Mouse (Mus musculus): ENCODE measurements at regions not wholly inside any gene's neighbourhood (a gene's known extent, or its start where the extent isn't known, plus 50 kb on each side); places are given as distances from the start of the nearest gene placed in this dataset.

- Histone ChIP-seq H3K4me3 (ENCODE audit: insufficient read depth, low read depth, low read length) (no peak overlapping the region), H3K27ac (ENCODE audit: insufficient read depth, low read depth, low read length) (no peak overlapping the region), H3K4me1 (ENCODE audit: control insufficient read depth, insufficient read depth, low read length) (no peaks in the 10 kb centered on the region)
- TF ChIP-seq CTCF (IDR thresholded peaks at IDR 0.05; ENCODE audit: insufficient read depth, low read depth, low read length) (no peak), POLR2A (IDR thresholded peaks at IDR 0.05; ENCODE audit: insufficient read depth, low read depth, low read length) (no peak)
- 94% methylated on average over 6 of the region's 6 CpGs for WGBS
These were observed 235.5 kb downstream of the Snx19 start for GRCm38 (mm10) chr9:30662456-30662855.

- TF ChIP-seq CTCF (IDR thresholded peaks at IDR 0.05; ENCODE audit: insufficient read depth, low read depth, low read length) (no peak), POLR2A (IDR thresholded peaks at IDR 0.05; ENCODE audit: insufficient read depth, low read depth, low read length) (no peak)
- no peak overlapping the region for H3K4me3 ChIP-seq (ENCODE audit: insufficient read depth, low read depth, low read length)
- WGBS, result 93% methylated on average over 5 of the region's 5 CpGs
- no peak overlapping the region for H3K27ac ChIP-seq (ENCODE audit: insufficient read depth, low read depth, low read length)
- no peaks in the 10 kb centered on the region for H3K4me1 ChIP-seq (ENCODE audit: control insufficient read depth, insufficient read depth, low read length)
These were observed 227.1 kb downstream of the Snx19 start for GRCm38 (mm10) chr9:30653961-30654360.

GRCm38 (mm10) chr9:30653210-30653609 lies 226.3 kb downstream of the Snx19 start:
- H3K4me1 ChIP-seq (ENCODE audit: control insufficient read depth, insufficient read depth, low read length), result no peaks in the 10 kb centered on the region
- H3K27ac ChIP-seq (ENCODE audit: insufficient read depth, low read depth, low read length), result no peak overlapping the region
- TF ChIP-seq CTCF (IDR thresholded peaks at IDR 0.05; ENCODE audit: insufficient read depth, low read depth, low read length) (no peak), POLR2A (IDR thresholded peaks at IDR 0.05; ENCODE audit: insufficient read depth, low read depth, low read length) (no peak)
- 92% methylated on average over 3 of the region's 3 CpGs for WGBS
- H3K4me3 ChIP-seq (ENCODE audit: insufficient read depth, low read depth, low read length), result no peak overlapping the region

GRCm38 (mm10) chr9:30649392-30650054 lies 222.6 kb downstream of the Snx19 start:
- H3K4me1 ChIP-seq (ENCODE audit: control insufficient read depth, insufficient read depth, low read length), result no peaks in the 10 kb centered on the region
- WGBS, result 52% methylated on average over 13 of the region's 13 CpGs
- TF ChIP-seq POLR2A (IDR thresholded peaks at IDR 0.05; ENCODE audit: insufficient read depth, low read depth, low read length) (no peak), CTCF (IDR thresholded peaks at IDR 0.05; ENCODE audit: insufficient read depth, low read depth, low read length) (no peak)
- no peak overlapping the region for H3K4me3 ChIP-seq (ENCODE audit: insufficient read depth, low read depth, low read length)
- H3K27ac ChIP-seq (ENCODE audit: insufficient read depth, low read depth, low read length), result no peak overlapping the region

- 39% methylated on average over 10 of the region's 10 CpGs for WGBS
- Histone ChIP-seq H3K4me1 (ENCODE audit: control insufficient read depth, insufficient read depth, low read length) (peaks cover 6% of the 10 kb centered on the region; the same call in 1 of the 2 replicates), H3K27ac (ENCODE audit: insufficient read depth, low read depth, low read length) (no peak overlapping the region), H3K4me3 (ENCODE audit: insufficient read depth, low read depth, low read length) (no peak overlapping the region)
- no peak for TF ChIP-seq POLR2A (IDR thresholded peaks at IDR 0.05; ENCODE audit: insufficient read depth, low read depth, low read length)
- TF ChIP-seq CTCF (IDR thresholded peaks at IDR 0.05; ENCODE audit: insufficient read depth, low read depth, low read length), result no peak
These were observed 207.0 kb downstream of the Snx19 start for GRCm38 (mm10) chr9:30633741-30634470.

- H3K4me1 ChIP-seq (ENCODE audit: control insufficient read depth, insufficient read depth, low read length), result peaks cover 6% of the 10 kb centered on the region; the same call in 1 of the 2 replicates
- H3K4me3 ChIP-seq (ENCODE audit: insufficient read depth, low read depth, low read length), result no peak overlapping the region
- 52% methylated on average over 6 of the region's 6 CpGs for WGBS
- no peak overlapping the region for H3K27ac ChIP-seq (ENCODE audit: insufficient read depth, low read depth, low read length)
- no peak for TF ChIP-seq CTCF (IDR thresholded peaks at IDR 0.05; ENCODE audit: insufficient read depth, low read depth, low read length)
These were observed 205.5 kb downstream of the Snx19 start for GRCm38 (mm10) chr9:30632164-30633146.

- no peaks in the 10 kb centered on the region for H3K4me1 ChIP-seq (ENCODE audit: control insufficient read depth, insufficient read depth, low read length)
- WGBS, result 93% methylated on average over 8 of the region's 8 CpGs
- TF ChIP-seq POLR2A (IDR thresholded peaks at IDR 0.05; ENCODE audit: insufficient read depth, low read depth, low read length) (no peak), CTCF (IDR thresholded peaks at IDR 0.05; ENCODE audit: insufficient read depth, low read depth, low read length) (no peak)
- H3K4me3 ChIP-seq (ENCODE audit: insufficient read depth, low read depth, low read length), result no peak overlapping the region
- no peak overlapping the region for H3K27ac ChIP-seq (ENCODE audit: insufficient read depth, low read depth, low read length)
These were observed 198.7 kb downstream of the Snx19 start for GRCm38 (mm10) chr9:30625635-30626034.

GRCm38 (mm10) chr9:30625090-30625489 lies 198.2 kb downstream of the Snx19 start:
- no peaks in the 10 kb centered on the region for H3K4me1 ChIP-seq (ENCODE audit: control insufficient read depth, insufficient read depth, low read length)
- no peak overlapping the region for H3K27ac ChIP-seq (ENCODE audit: insufficient read depth, low read depth, low read length)
- 86% methylated on average over 3 of the region's 3 CpGs for WGBS
- H3K4me3 ChIP-seq (ENCODE audit: insufficient read depth, low read depth, low read length), result no peak overlapping the region
- no peak for TF ChIP-seq POLR2A (IDR thresholded peaks at IDR 0.05; ENCODE audit: insufficient read depth, low read depth, low read length)
- no peak for TF ChIP-seq CTCF (IDR thresholded peaks at IDR 0.05; ENCODE audit: insufficient read depth, low read depth, low read length)

All from olfactory bulb, adult 2 months (tissue).